Mouse (Mus musculus): ENCODE measurements around the gene Gpx2. TPM values are rescaled to one million over a fixed set of nuclear protein-coding genes. Genes with fewer than 3 reads are reported as not detected.
"Not testable (repeated sequence)": the region's sequence is repeated elsewhere in the genome, so short reads cannot be mapped to it uniquely, and the experiment has no call there.

Gene Gpx2
- total RNA-seq, 2 experiments from 2014 or later: 0.80 TPM; not detected in 1

GRCm38 (mm10) chr12:76805056-76805811 lies 9.9 kb upstream of the Gpx2 start:
- no peak for DNase-seq

- peak; percentile 45 to 64 for DNase-seq
Observed at GRCm38 (mm10) chr12:76803700-76804252, 8.4 kb upstream of the Gpx2 start.

GRCm38 (mm10) chr12:76803028-76803427 lies 7.7 kb upstream of the Gpx2 start:
- DNase-seq: no peak

- DNase-seq: no peak
Observed at GRCm38 (mm10) chr12:76798008-76798720, 2.8 kb upstream of the Gpx2 start.

GRCm38 (mm10) chr12:76796938-76797539 lies 1.7 kb upstream of the Gpx2 start:
- DNase-seq: no peak

GRCm38 (mm10) chr12:76792540-76792939 lies 2.8 kb downstream of the Gpx2 start:
- DNase-seq: not testable (repeated sequence)

GRCm38 (mm10) chr12:76790446-76791084 lies 4.8 kb downstream of the Gpx2 start:
- no peak for DNase-seq

- peak; percentile 34 to 53 for DNase-seq
Observed at GRCm38 (mm10) chr12:76784056-76784619, 11.2 kb downstream of the Gpx2 start.

- no peak for DNase-seq
Observed at GRCm38 (mm10) chr12:76780639-76781468, 14.5 kb downstream of the Gpx2 start.

GRCm38 (mm10) chr12:76779951-76780350 lies 15.4 kb downstream of the Gpx2 start:
- DNase-seq: no peak

GRCm38 (mm10) chr12:76778305-76779083 lies 16.9 kb downstream of the Gpx2 start:
- DNase-seq: no peak

GRCm38 (mm10) chr12:76777845-76778244 lies 17.5 kb downstream of the Gpx2 start:
- no peak for DNase-seq

- DNase-seq: no peak
Observed at GRCm38 (mm10) chr12:76776898-76777297, 18.5 kb downstream of the Gpx2 start.

GRCm38 (mm10) chr12:76775132-76775531 lies 20.2 kb downstream of the Gpx2 start:
- DNase-seq: no peak

GRCm38 (mm10) chr12:76774652-76775051 lies 20.7 kb downstream of the Gpx2 start:
- DNase-seq: no peak

- no peak for DNase-seq
Observed at GRCm38 (mm10) chr12:76771540-76771939, 23.8 kb downstream of the Gpx2 start.

- no peak for DNase-seq
Observed at GRCm38 (mm10) chr12:76770841-76771500, 24.4 kb downstream of the Gpx2 start.

- DNase-seq: peak in 1 of 2 experiments; percentile 7
Observed at GRCm38 (mm10) chr12:76765901-76766630, 29.3 kb downstream of the Gpx2 start.

- peak; percentile 96 for DNase-seq
Observed at GRCm38 (mm10) chr12:76765354-76765851, 30.0 kb downstream of the Gpx2 start, which contains the start of the genes Churc1 and Fntb. TSS of gene Churc1 (plus strand) at chr12:76765538. TSS of gene Fntb (plus strand) at chr12:76765589.
